8 mouse cellular contexts compared by ENCODE assay signal in genomic region chr4:129795861-129796260, GRCm38 (mm10). TPM values are rescaled to one million over a fixed set of nuclear protein-coding genes. Genes with fewer than 3 reads are reported as not detected.
DNase-seq lines count a peak whose midpoint lies in the region; ATAC-seq and TF ChIP-seq lines count a peak whose summit lies in the region.

No protein-coding gene starts in this region.

- no peak for ATAC-seq in liver, embryonic 12.5 days

- peak overlapping the region; percentile 83 for H3K27ac ChIP-seq in heart, adult 2 months
- H3K27ac ChIP-seq in thymus, adult 2 months (ENCODE audit: control insufficient read depth, insufficient read depth, low read length), result peak overlapping the region; percentile 29; the same call in 1 of the 2 replicates
- peak overlapping the region; percentile 62 for H3K27ac ChIP-seq in liver, embryonic 12.5 days

- TF ChIP-seq POLR2A in heart, adult 2 months (IDR thresholded peaks at IDR 0.05; ENCODE audit: insufficient read depth, low read depth, low read length), result no peak
- no peak for TF ChIP-seq POLR2A in thymus, adult 2 months (IDR thresholded peaks at IDR 0.05; ENCODE audit: control insufficient read depth, extremely low read depth, insufficient read depth, low read length, poor library complexity)

- intact Hi-C loops in heart, adult 2 months (cut with DNase I), result loop anchor here (2.0 kb wide), 1 partner anchor 59 kb away; no protein-coding TSS in a partner anchor
- intact Hi-C loops in gastrocnemius, postnatal 36 days (cut with DNase I), result loop anchor here (2.0 kb wide), 1 partner anchor 23 kb away; no protein-coding TSS in a partner anchor

- TF ChIP-seq EP300 in heart, adult 2 months (IDR thresholded peaks at IDR 0.05; ENCODE audit: insufficient read depth, low read depth, low read length), result no peak

- H3K79me2 ChIP-seq in heart, adult 2 months (replicated peaks; ENCODE audit: control insufficient read depth, insufficient read depth, low read length), result no peaks in the 10 kb centered on the region

- WGBS in heart, adult 2 months, result 20% methylated on average over 8 of the region's 8 CpGs
- 88% methylated on average over 8 of the region's 8 CpGs for WGBS in thymus, adult 2 months
- 45% methylated on average over 8 of the region's 8 CpGs for WGBS in liver, embryonic 12.5 days (ENCODE audit: insufficient replicate concordance)

- no peaks in the 10 kb centered on the region for H3K27me3 ChIP-seq in heart, adult 2 months (ENCODE audit: control insufficient read depth, insufficient read depth, low read length)
- no peaks in the 10 kb centered on the region for H3K27me3 ChIP-seq in thymus, adult 2 months (ENCODE audit: control insufficient read depth, insufficient read depth, low read length)
- H3K27me3 ChIP-seq in liver, embryonic 12.5 days (replicated peaks), result no peaks in the 10 kb centered on the region

- peaks cover 6% of the 10 kb centered on the region; the same call in 1 of the 2 replicates for H3K4me1 ChIP-seq in heart, adult 2 months (ENCODE audit: control insufficient read depth, insufficient read depth, low read length)
- peaks cover 30% of the 10 kb centered on the region for H3K4me1 ChIP-seq in thymus, adult 2 months (replicated peaks; ENCODE audit: control insufficient read depth, insufficient read depth, low read length)
- peaks cover 50% of the 10 kb centered on the region for H3K4me1 ChIP-seq in liver, embryonic 12.5 days

- no peak for DNase-seq in heart, adult 2 months
- no peak for DNase-seq in heart, adult 11 months
- DNase-seq in thymus, adult 2 months, result no peak
- DNase-seq in thymus, postnatal 36 days, result no peak
- no peak for DNase-seq in T-cell, adult 2 months (ENCODE audit: low spot score)
- DNase-seq in gastrocnemius, postnatal 36 days, result no peak
- no peak for DNase-seq in left cerebral cortex, adult 8-10 months (ENCODE audit: low spot score in 2 of 2)

- H3K4me3 ChIP-seq in heart, adult 2 months, result peak overlapping the region; percentile 25
- H3K4me3 ChIP-seq in thymus, adult 2 months (ENCODE audit: control insufficient read depth, insufficient read depth, low read length), result no peak overlapping the region
- no peak overlapping the region for H3K4me3 ChIP-seq in liver, embryonic 12.5 days

- no peaks in the 10 kb centered on the region for H3K9me3 ChIP-seq in liver, embryonic 12.5 days (replicated peaks)

- peak overlapping the region; percentile 31 for H3K4me2 ChIP-seq in liver, embryonic 12.5 days

- H3K9ac ChIP-seq in heart, adult 2 months (ENCODE audit: low read depth, low read length), result peak overlapping the region; percentile 14; the same call in 1 of the 2 replicates
- H3K9ac ChIP-seq in liver, embryonic 12.5 days, result no peak overlapping the region

- no peak for TF ChIP-seq CTCF in heart, adult 2 months (IDR thresholded peaks at IDR 0.05)
- TF ChIP-seq CTCF in thymus, adult 2 months (IDR thresholded peaks at IDR 0.05; ENCODE audit: borderline replicate concordance, control insufficient read depth, extremely low read depth, insufficient read depth, low read length, poor library complexity), result no peak

- H3K36me3 ChIP-seq in heart, adult 2 months (ENCODE audit: control insufficient read depth, insufficient read depth, low read length), result no peaks in the 10 kb centered on the region; the same call in 1 of the 2 replicates
- H3K36me3 ChIP-seq in thymus, adult 2 months (ENCODE audit: control insufficient read depth, insufficient read depth, low read length), result no peaks in the 10 kb centered on the region
- no peaks in the 10 kb centered on the region for H3K36me3 ChIP-seq in liver, embryonic 12.5 days

RNA-seq across cellular contexts. Expression of gene Ptp4a2, which starts 15.2 kb away (rescaled TPM):
- total RNA-seq in heart, adult 2 months (2021), result 100 to 1,000 TPM; 194 to 199 TPM
- 51.6 and 110 TPM in 2 replicates for polyA plus RNA-seq in heart, adult 2 months (2012; rRNA removed)
- polyA plus RNA-seq in thymus, adult 2 months (2012; rRNA removed), result 59.5 and 71.6 TPM in 2 replicates
- polyA plus RNA-seq in liver, embryonic 12.5 days (2016; fragmentation: Nextera tagmentation; extraction: Ambion mirVana), result 229 and 244 TPM in 2 replicates
- total RNA-seq in gastrocnemius, postnatal 36 days (2021), result 100 to 1,000 TPM; 615 to 657 TPM
- total RNA-seq in left cerebral cortex, adult 8-10 months (2022), result 100 to 1,000 TPM; 128 to 154 (median 142) TPM

RNA-seq across cellular contexts. Expression of gene Khdrbs1, which starts 53.8 kb away (rescaled TPM):
- 10 to 100 TPM; 38.1 to 41.7 TPM for total RNA-seq in heart, adult 2 months (2021)
- polyA plus RNA-seq in heart, adult 2 months (2012; rRNA removed), result 11.4 and 11.7 TPM in 2 replicates
- 126 and 209 TPM in 2 replicates for polyA plus RNA-seq in thymus, adult 2 months (2012; rRNA removed)
- 59.4 and 60.2 TPM in 2 replicates for polyA plus RNA-seq in liver, embryonic 12.5 days (2016; fragmentation: Nextera tagmentation; extraction: Ambion mirVana)
- total RNA-seq in gastrocnemius, postnatal 36 days (2021), result 10 to 100 TPM; 20.2 to 26.5 TPM
- 10 to 100 TPM; 89.9 to 93.5 (median 91.2) TPM for total RNA-seq in left cerebral cortex, adult 8-10 months (2022)

Comparison
In these comparisons a context has a peak if more than half of its experiments do, and no peak if none do; other contexts are left out.
1. H3K27ac ChIP-seq: peak in every context shown above with its lines; median percentile 83 in heart, adult 2 months; 62 in liver, embryonic 12.5 days; 29 in thymus, adult 2 months.